Mouse (Mus musculus): Measurements from ENCODE around the gene Abca2.

The Abca2 gene

DNA sequence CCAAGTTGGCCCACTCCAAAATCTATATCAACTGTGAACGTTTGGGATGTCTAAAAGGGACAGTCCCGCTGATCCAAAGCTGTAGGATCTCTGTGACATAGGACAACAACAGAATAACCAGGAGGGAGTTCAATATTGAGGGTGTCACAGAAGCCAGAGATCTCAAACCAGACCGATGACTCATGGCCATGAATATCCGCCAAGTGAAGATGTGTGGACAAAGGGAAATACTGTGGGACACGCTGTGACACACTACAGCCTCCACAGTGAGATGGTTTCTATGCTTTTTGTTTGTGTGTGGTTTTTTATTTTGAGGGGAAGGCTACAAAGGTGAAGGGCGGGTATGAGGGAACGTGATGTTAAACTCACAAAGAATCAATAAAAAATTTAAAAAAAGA is 60.2 kb downstream of the Abca2 start:
- DNase-seq (ENCODE audit: extremely low read depth, insufficient read length, low spot score), result no peak

DNA sequence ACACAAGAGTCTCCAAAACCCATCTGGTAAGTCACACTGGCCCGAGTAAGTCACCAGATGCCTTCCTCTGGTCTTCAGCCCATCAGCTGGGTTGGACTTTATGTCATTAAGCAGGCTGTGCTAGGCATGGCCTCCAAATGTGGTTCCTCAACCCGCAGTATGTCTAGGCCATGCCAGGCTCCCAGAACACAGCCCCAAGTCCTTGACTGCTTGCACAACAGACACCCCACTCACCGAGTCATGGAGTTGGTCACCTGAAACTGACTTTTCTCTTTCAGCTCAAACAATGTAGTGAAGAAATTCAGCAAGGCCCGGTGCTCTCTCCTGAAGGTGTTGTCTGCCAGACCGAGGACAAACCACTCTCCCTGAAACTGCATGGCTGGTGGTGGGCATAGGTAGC is 64.5 kb downstream of the Abca2 start:
- DNase-seq (ENCODE audit: extremely low read depth, insufficient read length, low spot score), result no peak

DNA sequence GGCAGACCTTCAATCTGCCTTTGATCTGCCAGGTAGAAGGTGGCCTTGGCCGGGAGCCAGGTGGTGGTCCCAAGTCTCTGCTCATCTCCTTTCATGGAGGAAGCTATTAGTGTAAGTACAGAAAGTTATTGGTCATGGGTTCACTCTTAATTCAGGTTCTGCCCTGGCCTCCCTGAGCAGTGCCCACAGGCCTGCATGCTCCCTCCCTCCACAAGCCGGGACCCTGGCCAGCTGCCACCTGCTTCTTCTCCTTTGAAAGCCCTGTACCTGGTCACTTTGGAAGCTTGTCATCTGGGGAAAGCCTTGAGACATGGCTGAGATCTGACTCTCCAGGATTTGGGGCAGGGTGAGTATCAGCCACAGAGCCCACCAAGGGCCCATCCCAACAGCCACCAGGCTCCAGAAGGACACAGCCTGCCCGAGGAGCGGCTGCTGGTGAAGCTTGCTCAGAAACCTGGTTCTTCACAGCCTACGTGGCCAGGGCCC is 65.0 kb downstream of the Abca2 start, which contains the start of gene Lcn12:
TSS of gene Lcn12 (minus strand) at position 436 of the 486 bp plus-strand sequence.
- DNase-seq (ENCODE audit: extremely low read depth, insufficient read length, low spot score), result no peak

DNA sequence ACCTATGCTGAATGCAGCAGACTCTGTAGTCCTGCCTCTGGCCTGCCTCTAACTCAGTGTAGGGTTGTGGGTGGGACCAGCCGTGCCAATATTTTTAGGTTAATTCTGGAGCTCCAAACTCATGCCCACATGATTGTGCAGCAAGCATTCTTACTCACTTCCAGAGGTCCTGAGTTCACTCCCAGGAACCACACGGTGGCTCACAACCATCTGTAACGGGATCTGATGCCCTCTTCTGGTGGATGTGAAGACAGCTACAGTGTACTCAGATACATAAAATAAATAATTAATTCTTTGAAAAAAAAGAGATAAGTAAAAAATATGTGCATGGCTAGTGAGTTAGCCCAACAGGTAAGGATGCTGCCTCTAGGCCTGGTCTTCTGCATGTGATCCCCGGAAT is 68.0 kb downstream of the Abca2 start:
- peak; percentile 67 for DNase-seq (ENCODE audit: extremely low read depth, insufficient read length, low spot score)
